Mouse (Mus musculus) cerebellum, adult 18-20 months (tissue): ENCODE data around the gene Prkag2.
"Not testable (repeated sequence)": the region's sequence is repeated elsewhere in the genome, so short reads cannot be mapped to it uniquely, and the experiment has no call there.

ENCODE experiments used
- DNase-seq, 2 experiments: peaks; one replicate each; pipeline ENCODE4 v3.0.0; 2021

Gene Prkag2

GRCm38 (mm10) chr5:24861449-24861930, 239.0 kb downstream of the Prkag2 start:
- DNase-seq: no peak

GRCm38 (mm10) chr5:24860635-24861448, 239.6 kb downstream of the Prkag2 start:
- peak; percentile 90 to 95 for DNase-seq

- no peak for DNase-seq
Measured at GRCm38 (mm10) chr5:24859771-24860540, 240.5 kb downstream of the Prkag2 start.

GRCm38 (mm10) chr5:24854827-24855600, 245.4 kb downstream of the Prkag2 start:
- DNase-seq: no peak

GRCm38 (mm10) chr5:24854256-24854655, 246.2 kb downstream of the Prkag2 start:
- DNase-seq: no peak

- DNase-seq: not testable (repeated sequence)
Measured at GRCm38 (mm10) chr5:24848261-24848660, 252.2 kb downstream of the Prkag2 start.

- DNase-seq: no peak
Measured at GRCm38 (mm10) chr5:24843841-24844240, 256.6 kb downstream of the Prkag2 start.

GRCm38 (mm10) chr5:24843103-24843475, 257.4 kb downstream of the Prkag2 start:
- DNase-seq: no peak

GRCm38 (mm10) chr5:24842274-24843102, 258.0 kb downstream of the Prkag2 start, which contains the start of gene Rheb:
Rheb (minus strand) TSS chr5:24842624.
- DNase-seq: peak; percentile 99

GRCm38 (mm10) chr5:24841662-24842273, 258.7 kb downstream of the Prkag2 start:
- peak in 1 of 2 experiments; percentile 49 for DNase-seq

GRCm38 (mm10) chr5:24840975-24841431, 259.4 kb downstream of the Prkag2 start:
- no peak for DNase-seq

- no peak for DNase-seq
Measured at GRCm38 (mm10) chr5:24834491-24834890, 266.0 kb downstream of the Prkag2 start.

GRCm38 (mm10) chr5:24831912-24832311, 268.5 kb downstream of the Prkag2 start:
- DNase-seq: no peak

GRCm38 (mm10) chr5:24828446-24828845, 272.0 kb downstream of the Prkag2 start:
- DNase-seq: peak in 1 of 2 experiments; percentile 20

- DNase-seq: no peak
Measured at GRCm38 (mm10) chr5:24827173-24827572, 273.3 kb downstream of the Prkag2 start.

GRCm38 (mm10) chr5:24826056-24826770, 274.2 kb downstream of the Prkag2 start:
- no peak for DNase-seq

- peak; percentile 29 to 34 for DNase-seq
Measured at GRCm38 (mm10) chr5:24825365-24826055, 274.9 kb downstream of the Prkag2 start.

GRCm38 (mm10) chr5:24823864-24824405, 276.5 kb downstream of the Prkag2 start:
- DNase-seq: no peak

- peak; percentile 37 to 53 for DNase-seq
Measured at GRCm38 (mm10) chr5:24822781-24823180, 277.7 kb downstream of the Prkag2 start.

GRCm38 (mm10) chr5:24822231-24822630, 278.2 kb downstream of the Prkag2 start:
- DNase-seq: not testable (repeated sequence)
